Mouse (Mus musculus) cerebellum, adult (tissue): ENCODE measurements around the gene Herc2.
"Not testable (repeated sequence)": the region's sequence is repeated elsewhere in the genome, so short reads cannot be mapped to it uniquely, and the experiment has no call there.

Experiments used
- ATAC-seq: cut with Nextera tagmentation; 2 replicates; pipeline ENCODE4 v1.9.2; 2017; ENCODE audit warnings: mild to moderate bottlenecking, moderate library complexity, mixed read lengths; ENCODE audit not compliant: insufficient number of reproducible peaks, low FRiP score, low TSS enrichment

The Herc2 gene

GRCm38 (mm10) chr7:56049831-56050321, at the start of gene Herc2:
Gene Herc2 (plus strand): TSS chr7:56050196.
- ATAC-seq: peak; percentile 99

- no peak for ATAC-seq
Measured at GRCm38 (mm10) chr7:56010318-56011017, 39.5 kb upstream of the Herc2 start.

- ATAC-seq: no peak
Measured at GRCm38 (mm10) chr7:56011018-56011333, 39.0 kb upstream of the Herc2 start.

- no peak for ATAC-seq
Measured at GRCm38 (mm10) chr7:56013261-56014001, 36.6 kb upstream of the Herc2 start.

GRCm38 (mm10) chr7:56014002-56014702, 35.8 kb upstream of the Herc2 start:
- ATAC-seq: not testable (repeated sequence)

- no peak for ATAC-seq
Measured at GRCm38 (mm10) chr7:56015172-56015571, 34.8 kb upstream of the Herc2 start.

GRCm38 (mm10) chr7:56015837-56016236, 34.2 kb upstream of the Herc2 start:
- no peak for ATAC-seq

GRCm38 (mm10) chr7:56017761-56018160, 32.2 kb upstream of the Herc2 start:
- no peak for ATAC-seq

- 0 out of 2 replicates have a peak, but pooled peaks have one; percentile 1 for ATAC-seq
Measured at GRCm38 (mm10) chr7:56018446-56018971, 31.5 kb upstream of the Herc2 start.

GRCm38 (mm10) chr7:56018972-56019929, 30.7 kb upstream of the Herc2 start:
- ATAC-seq: peak; percentile 88

- ATAC-seq: no peak
Measured at GRCm38 (mm10) chr7:56019930-56020253, 30.1 kb upstream of the Herc2 start, which contains the start of gene Nipa1. Gene Nipa1 (minus strand): TSS chr7:56019954.

- ATAC-seq: no peak
Measured at GRCm38 (mm10) chr7:56023586-56023985, 26.4 kb upstream of the Herc2 start.

- ATAC-seq: peak; percentile 82
Measured at GRCm38 (mm10) chr7:56042353-56042752, 7.6 kb upstream of the Herc2 start.

GRCm38 (mm10) chr7:56043577-56044266, 6.3 kb upstream of the Herc2 start:
- ATAC-seq: no peak

GRCm38 (mm10) chr7:56044267-56044629, 5.7 kb upstream of the Herc2 start:
- ATAC-seq: no peak

- no peak for ATAC-seq
Measured at GRCm38 (mm10) chr7:56047178-56047577, 2.8 kb upstream of the Herc2 start.

- ATAC-seq: peak; percentile 34
Measured at GRCm38 (mm10) chr7:56050487-56050911, 503 bp downstream of the Herc2 start.

GRCm38 (mm10) chr7:56052996-56053395, 3.0 kb downstream of the Herc2 start:
- ATAC-seq: no peak

- 0 out of 2 replicates have a peak, but pooled peaks have one; percentile 51 for ATAC-seq
Measured at GRCm38 (mm10) chr7:56055338-56055737, 5.3 kb downstream of the Herc2 start.
